Mouse (Mus musculus) layer of hippocampus, adult 18-20 months (tissue): ENCODE measurements around the gene Tmem179. TPM values are rescaled to one million over a fixed set of nuclear protein-coding genes. Genes with fewer than 3 reads are reported as not detected.

Source experiments
- DNase-seq, 2 experiments: peaks; one replicate each; pipeline ENCODE4 v3.0.0; 2022; ENCODE audit warnings: low spot score in 2 of 2
- long read RNA-seq: library from polyadenylated mRNA; stranded (forward); transcript quantifications from one replicate; pipeline ENCODE4 v2.0.0, GENCODE M21; 2021
- total RNA-seq, 2 experiments: library from RNA; stranded (reverse); gene quantifications; 2 replicates each; pipeline ENCODE4 v1.2.3; 2021

The Tmem179 gene
- total RNA-seq, result 100 to 1,000 TPM; 126 to 134 TPM
- long read RNA-seq, transcript Tmem179-201 (4 exons, 2,380 nt), result major isoform, 198 of 216 reads
- long read RNA-seq, partial matches to known transcripts, result 4 of 216 reads
- long read RNA-seq, other reads (novel, unspliced or antisense), result 14 of 216 reads

- DNase-seq, result no peak
These were observed at the start of gene Tmem179 for GRCm38 (mm10) chr12:112516697-112517337. TSS of gene Tmem179 (minus strand) at chr12:112516747.

- DNase-seq, result no peak
These were observed 46.5 kb upstream of the Tmem179 start for GRCm38 (mm10) chr12:112563011-112563410.

- DNase-seq, result no peak
These were observed 45.9 kb upstream of the Tmem179 start for GRCm38 (mm10) chr12:112562462-112562861.

- no peak for DNase-seq
These were observed 44.6 kb upstream of the Tmem179 start for GRCm38 (mm10) chr12:112561163-112561562.

DNA sequence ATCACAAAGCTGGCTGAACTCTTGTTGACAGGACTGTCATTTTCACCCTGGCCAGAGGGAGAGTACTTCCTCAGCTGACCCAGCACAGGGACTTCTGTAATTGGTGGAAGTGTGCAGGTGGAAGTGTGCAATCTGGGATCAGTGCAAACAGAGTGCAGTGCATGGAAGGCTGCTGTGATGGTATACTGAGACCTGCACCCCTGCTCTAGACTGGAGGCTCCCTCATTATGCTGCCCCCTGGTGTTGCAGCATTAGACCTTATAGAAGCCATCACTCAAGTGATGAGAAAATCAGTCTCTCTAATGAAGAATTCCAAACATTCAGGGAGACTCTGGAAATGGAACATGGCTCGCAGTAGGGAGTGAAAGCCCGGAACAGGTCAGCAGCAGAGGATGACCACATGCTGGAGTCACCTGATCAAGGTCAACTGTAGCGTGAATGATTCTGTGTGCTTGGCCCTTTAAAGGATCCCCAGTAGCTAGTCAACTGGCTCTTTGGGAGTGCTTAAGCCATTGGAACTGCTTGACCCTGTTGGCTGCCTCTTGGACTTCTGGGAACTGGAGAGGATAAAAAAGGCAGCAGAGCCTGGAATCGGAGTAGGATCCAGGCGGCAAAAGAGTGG, 43.7 kb upstream of the Tmem179 start:
- no peak for DNase-seq

DNA sequence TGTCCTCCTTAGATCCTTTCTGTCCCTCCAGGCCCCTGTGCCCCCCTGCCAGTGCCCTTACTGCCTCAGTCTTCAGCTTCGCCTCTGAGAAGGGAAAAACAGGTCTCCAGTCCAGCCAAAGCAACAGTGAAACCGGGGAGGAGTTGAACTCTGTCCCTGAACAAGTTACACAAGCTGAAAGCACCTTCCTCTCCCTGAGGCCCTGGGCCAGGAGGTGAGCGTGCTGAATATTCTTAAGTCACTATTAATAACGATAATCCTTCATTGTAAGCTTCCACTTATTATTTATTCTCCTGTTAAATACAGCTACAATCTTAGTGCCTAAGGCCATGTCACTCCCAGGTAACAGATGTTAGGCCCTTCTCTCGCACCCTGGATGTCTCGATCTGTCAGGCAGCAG, 43.1 kb upstream of the Tmem179 start:
- DNase-seq, result no peak

- no peak for DNase-seq
These were observed 42.7 kb upstream of the Tmem179 start for GRCm38 (mm10) chr12:112559231-112559630.

DNA sequence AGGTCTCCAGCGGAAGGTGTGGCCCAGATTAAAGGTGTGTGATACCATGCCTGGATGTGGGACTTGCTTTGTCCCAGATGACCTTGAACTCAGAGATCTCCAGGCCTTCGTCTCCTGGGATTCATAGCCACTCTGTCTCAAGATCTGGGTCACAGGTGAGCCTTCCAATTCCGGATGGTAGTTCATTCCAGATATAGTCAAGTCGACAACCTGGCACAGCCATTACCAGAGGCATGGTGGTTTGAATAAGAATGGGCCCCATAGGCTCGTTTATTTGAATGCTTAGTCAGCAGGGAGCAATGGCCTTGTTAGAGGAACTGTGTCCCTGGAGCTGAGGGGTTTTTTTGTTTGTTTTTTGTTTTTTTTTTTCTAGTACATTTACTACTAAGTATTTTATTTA, 40.7 kb upstream of the Tmem179 start:
- DNase-seq, result no peak

DNA sequence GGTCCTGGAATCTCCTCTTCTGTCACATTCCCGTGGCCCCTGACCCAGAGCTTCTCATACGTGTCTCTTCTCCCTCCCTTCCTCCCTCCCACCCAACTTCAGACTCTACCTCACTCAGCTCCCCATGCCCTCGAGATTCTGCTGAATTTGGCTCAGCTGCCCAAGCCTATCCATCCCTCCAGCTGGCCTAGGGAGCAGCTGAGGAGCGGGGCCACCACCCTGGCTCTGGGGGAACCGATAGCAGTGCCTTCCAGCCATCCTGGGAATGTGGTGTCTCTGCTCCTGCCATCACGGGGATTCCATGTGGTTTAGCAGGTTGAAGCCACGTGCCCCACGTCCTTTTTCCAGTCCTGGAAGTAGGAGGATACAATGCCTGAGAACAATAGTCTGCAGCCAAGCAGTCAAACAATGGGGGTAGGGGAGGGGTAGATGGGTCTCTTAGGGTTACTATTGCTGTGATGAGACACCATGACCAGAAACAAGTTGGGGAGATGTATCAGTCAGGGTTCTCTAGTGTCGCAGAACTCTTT, 40.0 kb upstream of the Tmem179 start:
- no peak for DNase-seq

DNA sequence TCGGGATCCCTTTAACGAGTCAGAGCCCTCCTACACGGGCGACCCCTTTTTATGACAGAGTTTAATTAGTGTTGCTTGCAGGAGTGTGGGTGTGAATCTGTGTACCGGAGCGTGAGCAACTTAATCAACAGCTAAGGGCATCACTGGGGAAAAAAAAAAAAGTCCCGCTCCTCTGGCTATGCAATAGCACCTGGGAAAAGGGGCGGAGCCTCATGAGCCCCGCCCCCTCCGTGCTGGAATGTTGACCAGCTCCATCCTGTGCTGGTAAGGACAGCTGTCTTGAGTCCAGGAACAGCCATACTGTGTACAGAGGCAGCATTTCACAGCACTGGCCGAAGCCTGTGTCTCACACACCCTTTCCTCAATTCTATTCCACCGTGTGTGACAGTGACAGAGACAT, 38.4 kb upstream of the Tmem179 start:
- DNase-seq, result no peak

DNA sequence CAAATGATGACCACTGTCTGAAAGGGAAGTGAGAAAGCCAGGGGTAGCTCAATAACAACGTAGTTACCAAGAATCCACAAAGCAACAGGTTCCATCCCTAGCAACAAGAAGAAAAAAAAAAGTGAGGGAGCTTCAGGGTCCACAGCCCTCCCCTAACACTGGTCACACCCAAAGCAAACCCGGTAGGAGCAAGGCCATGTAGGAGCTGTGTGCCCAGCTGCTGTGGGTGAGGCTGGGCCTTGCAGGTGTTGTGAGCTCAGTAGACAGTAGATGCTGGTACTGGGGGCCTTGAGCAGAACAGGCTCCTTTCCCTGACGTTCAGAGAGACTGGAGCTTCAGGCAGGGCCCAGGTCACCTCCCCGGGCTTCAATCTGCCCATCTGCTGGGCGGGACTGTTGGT, 36.0 kb upstream of the Tmem179 start:
- peak in 1 of 2 experiments; percentile 3 for DNase-seq

DNA sequence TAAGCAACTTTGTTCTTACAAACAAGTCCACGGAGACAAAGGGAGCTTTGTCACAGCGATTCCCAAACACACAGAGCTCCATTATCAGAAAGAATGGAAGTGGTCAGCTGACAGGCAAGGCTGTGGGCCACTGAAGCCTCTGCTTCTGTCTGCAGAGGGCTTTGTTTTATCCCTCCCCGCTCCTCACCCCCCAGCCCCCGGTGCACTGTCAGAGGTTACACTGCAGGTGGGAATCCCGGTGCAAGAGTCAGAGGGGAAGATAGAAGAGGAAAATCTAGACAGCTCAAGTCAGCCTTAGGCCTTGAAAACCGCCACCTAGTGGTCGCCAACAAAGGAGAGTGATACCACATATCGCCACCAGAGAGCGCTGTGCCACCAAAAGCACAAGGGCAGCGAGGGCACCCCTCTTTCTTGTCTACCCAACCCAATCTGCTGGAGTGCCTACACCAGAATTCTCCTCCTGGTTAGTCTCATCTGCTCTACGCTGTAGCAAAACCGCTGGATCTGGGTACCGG, 35.4 kb upstream of the Tmem179 start:
- peak; percentile 89 to 98 for DNase-seq

DNA sequence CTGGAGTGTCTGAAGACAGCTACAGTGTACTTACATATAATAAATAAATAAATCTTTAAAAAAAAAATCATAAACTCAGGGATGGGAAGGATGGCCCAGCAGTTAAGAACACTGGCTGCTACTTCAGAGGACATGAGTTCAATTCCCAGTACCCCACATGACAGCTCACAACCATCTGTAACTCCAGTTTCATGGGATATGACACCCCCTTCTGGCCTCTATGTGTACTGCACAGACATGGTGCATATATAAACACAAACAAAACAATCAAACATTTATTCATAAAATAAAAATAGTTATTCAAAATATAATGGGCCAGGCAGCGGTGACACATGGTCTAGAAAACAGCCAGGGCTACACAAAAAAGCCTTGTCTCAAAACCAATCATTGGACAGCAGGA, 32.7 kb upstream of the Tmem179 start:
- no peak for DNase-seq

- DNase-seq, result no peak
These were observed 29.6 kb upstream of the Tmem179 start for GRCm38 (mm10) chr12:112546110-112546509.

DNA sequence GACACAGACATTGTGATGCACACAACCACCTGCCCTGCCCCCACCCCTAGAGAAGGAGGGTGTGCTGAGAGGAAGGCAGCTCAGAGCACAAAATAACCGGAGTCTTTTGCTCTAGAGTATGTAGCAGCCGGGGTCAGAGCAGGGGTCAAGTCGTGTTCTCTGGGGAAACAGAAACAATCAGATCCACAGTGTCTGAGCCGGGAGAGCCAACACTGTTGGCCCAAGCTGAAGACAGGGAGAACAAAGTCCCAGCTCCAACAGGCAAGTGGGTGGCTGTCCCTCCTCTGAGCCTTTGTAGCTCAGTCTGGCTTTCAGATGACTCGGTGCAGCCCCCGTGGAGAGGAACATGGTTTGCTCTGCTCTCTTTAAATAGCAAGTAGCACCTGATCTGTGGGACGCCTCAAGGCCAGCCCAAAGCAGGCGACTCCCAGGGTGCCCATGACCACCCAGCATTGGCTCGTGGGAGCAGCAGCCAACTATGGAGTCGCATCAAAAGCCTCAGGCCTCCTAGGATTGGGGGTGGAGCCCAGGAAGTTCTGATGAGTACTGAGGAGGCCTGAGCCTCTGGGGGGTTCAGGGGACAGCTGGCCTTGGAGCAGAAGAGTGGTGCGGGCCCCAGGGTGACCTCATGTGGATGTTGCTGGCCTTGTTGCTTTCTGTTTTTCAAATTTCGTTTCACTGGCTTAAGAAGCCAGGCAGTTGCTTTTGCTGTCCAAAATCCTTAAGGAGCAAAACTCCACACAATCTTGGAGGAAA, 28.6 kb upstream of the Tmem179 start:
- no peak for DNase-seq

DNA sequence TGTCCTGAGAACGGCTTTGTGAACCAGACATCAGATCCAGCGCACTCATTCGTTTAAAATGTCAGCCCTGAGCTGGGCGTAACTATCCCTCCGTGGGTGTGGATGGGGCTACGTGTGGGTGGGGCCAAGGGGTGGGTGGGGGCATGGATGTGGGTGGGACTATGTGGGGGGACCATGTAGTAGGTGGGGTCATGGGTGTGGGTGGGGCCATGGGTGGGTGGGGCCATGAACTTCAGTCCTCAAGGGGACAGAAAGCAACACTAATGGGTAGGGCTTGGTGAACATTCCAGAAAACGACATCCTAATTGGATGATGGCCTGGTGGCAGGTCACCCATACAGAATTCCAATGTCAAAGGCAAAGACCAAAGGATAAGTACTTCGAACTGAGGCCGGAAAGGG, 27.4 kb upstream of the Tmem179 start:
- DNase-seq, result no peak

GRCm38 (mm10) chr12:112542920-112543300, 26.4 kb upstream of the Tmem179 start:
- DNase-seq, result peak; percentile 79 to 94

DNA sequence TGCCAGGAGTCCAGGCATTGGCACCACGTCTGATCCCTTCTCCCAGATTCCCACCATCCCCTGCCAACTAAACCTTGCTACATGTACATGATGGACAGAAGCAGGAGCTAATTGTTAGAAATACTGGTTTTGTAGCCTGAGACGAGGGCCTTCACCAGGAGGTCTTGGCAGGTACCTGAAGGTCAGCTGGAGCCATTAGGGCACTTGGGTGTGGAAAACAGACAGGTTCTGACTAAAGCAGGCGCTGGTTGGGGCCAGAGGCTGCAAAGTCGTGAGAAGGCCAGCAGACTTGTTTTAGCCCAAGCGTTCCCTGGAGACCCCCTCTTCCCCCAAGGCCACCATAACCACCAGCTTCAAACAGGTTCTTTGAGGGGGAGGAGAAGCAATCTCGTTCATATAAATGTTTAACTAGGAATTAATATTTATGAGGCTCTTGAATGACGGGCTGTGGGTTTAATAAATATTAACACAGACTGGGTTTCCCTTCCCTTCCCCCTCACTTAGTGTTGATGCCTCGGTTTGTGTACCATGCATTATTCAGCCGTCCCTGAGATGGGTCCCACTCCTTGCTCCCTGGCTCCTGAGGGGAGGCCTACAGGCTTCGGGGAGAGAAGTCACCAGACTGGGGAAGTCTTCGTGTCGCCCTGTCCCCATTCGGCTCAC, 25.8 kb upstream of the Tmem179 start:
- DNase-seq, result no peak

DNA sequence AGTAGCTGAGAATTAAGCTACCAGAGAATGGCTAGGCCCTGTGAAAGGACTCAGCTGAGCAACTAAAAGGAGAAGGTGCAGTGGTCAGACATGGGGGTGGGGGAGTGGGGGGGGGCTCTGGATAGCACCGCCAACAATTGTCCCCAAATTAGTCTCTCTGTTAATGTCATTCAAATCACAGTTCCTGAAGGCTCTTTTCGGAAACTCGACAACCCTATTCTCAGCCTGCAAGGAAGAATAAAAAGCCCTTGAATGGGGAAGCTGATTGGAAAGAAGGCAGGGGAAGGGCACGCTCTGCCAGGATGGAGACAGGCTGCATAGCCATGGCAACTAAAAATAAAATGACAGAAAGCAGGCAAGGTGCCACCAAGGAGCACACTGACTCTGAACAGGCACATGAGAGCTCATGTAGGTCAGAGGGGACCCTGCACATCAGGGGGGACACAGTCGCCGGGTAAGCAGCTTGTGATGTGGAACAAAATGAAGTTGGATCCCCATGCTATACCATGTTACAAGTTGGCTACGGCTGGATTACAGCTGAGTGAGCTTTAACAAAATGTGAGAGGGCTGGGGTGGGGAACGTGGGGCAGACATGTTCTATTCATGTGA, 25.0 kb upstream of the Tmem179 start:
- peak in 1 of 2 experiments; percentile 42 for DNase-seq

- no peak for DNase-seq
These were observed 23.8 kb upstream of the Tmem179 start for GRCm38 (mm10) chr12:112540321-112540720.
